Mouse (Mus musculus) heart, embryonic 13.5 days (tissue): ENCODE results near the gene Cdk16. TPM values are rescaled to one million over a fixed set of nuclear protein-coding genes. Genes with fewer than 3 reads are reported as not detected.

Source experiments
- ATAC-seq: fragments of 200-750 bp; cut with Nextera tagmentation; 2 replicates; pipeline ENCODE4 v1.8.0; 2017; ENCODE audit warnings: moderate TSS enrichment; ENCODE audit not compliant: insufficient number of reproducible peaks, low FRiP score, low TSS enrichment; ENCODE audit errors: extremely low read depth
- H3K27ac ChIP-seq: fragments of 300-500 bp; sonication (generic); replicated peaks from 2 replicates; pipeline ENCODE4 v1.5.1; 2015; ENCODE audit warnings: moderate library complexity, mild to moderate bottlenecking, inconsistent platforms
- H3K27me3 ChIP-seq: fragments of 300-500 bp; sonication (generic); replicated peaks from 2 replicates; pipeline ENCODE4 v1.6.1; 2015; ENCODE audit warnings: mild to moderate bottlenecking, inconsistent platforms
- H3K36me3 ChIP-seq: fragments of 300-500 bp; sonication (generic); 2 replicates; pipeline ENCODE4 v1.6.1; 2015; ENCODE audit warnings: mild to moderate bottlenecking, inconsistent platforms
- H3K4me1 ChIP-seq: fragments of 300-500 bp; sonication (generic); 2 replicates; pipeline ENCODE4 v1.6.1; 2015; ENCODE audit warnings: inconsistent platforms
- H3K4me2 ChIP-seq: fragments of 300-500 bp; sonication (generic); 2 replicates; pipeline ENCODE4 v1.6.1; 2015; ENCODE audit warnings: inconsistent platforms, mild to moderate bottlenecking, moderate library complexity
- H3K4me3 ChIP-seq: fragments of 300-500 bp; sonication (generic); 2 replicates; pipeline ENCODE4 v1.5.1; 2015; ENCODE audit warnings: moderate library complexity, mild to moderate bottlenecking, inconsistent platforms
- H3K9ac ChIP-seq: fragments of 300-500 bp; sonication (generic); 2 replicates; pipeline ENCODE4 v1.6.1; 2015; ENCODE audit warnings: inconsistent platforms, mild to moderate bottlenecking, moderate library complexity
- H3K9me3 ChIP-seq: fragments of 300-500 bp; sonication (generic); 2 replicates; pipeline ENCODE4 v1.6.1; 2016; ENCODE audit warnings: inconsistent platforms
- WGBS: fragments of 180-500 bp; shearing (Covaris S2); methylation state at CpG from one replicate; pipeline ENCODE4 v1.1.7; 2015; ENCODE audit warnings: mixed read lengths; 5-methylcytosine and 5-hydroxymethylcytosine counted together
- polyA plus RNA-seq: library from polyadenylated mRNA; unstranded; fragments of >200 nt; fragmentation: Nextera tagmentation; extraction: Ambion mirVana; gene quantifications from 2 replicates; pipeline ENCODE4 v1.2.1, GENCODE M21; 2015

Cdk16 gene
- polyA plus RNA-seq: 99.7 and 107 TPM in 2 replicates

DNA sequence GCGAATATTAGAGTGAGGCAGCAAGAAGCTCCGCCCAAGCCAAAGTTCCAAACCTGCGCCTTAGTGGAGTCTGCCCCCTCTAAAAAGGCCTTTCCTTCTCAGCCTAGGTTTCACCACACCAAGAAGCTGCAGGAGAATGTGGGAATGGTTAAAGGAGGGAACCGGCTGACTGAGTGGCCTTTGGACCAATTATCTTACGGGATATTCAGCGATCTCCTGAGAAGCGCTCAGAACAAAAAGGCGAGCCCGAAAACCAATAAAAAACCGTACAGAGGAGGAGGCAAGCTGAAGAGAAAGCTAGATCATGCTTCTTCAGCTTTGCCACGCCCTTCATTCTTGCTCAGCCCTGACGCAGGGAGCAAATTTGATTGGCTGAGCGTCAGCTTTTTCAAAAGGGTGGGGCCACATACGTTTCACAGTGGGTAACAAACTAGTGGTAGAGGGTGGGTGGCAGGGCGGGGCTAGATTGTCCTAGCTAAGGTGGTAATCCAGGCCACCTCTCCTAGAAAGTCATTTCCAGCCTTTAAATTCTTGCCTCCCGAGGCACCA lies at the start of gene Cdk16:
Gene Cdk16, plus strand, starts transcription at position 436 of the 549 bp plus-strand sequence.
- Histone ChIP-seq H3K4me1 (peaks cover 29% of the 10 kb centered on the region), H3K27me3 (no peaks in the 10 kb centered on the region), H3K36me3 (peaks cover 11% of the 10 kb centered on the region), H3K9me3 (no peaks in the 10 kb centered on the region), H3K9ac (peak within 1 kb of the TSS; percentile 96), H3K27ac (peak within 1 kb of the TSS; percentile 99), H3K4me2 (peak within 1 kb of the TSS; percentile 80), H3K4me3 (peak within 1 kb of the TSS; percentile 75)
- ATAC-seq: peak; percentile 82
- 12% methylated on average over 16 of the region's 16 CpGs for WGBS

GRCm38 (mm10) chrX:20638141-20638540 lies 49.6 kb upstream of the Cdk16 start:
- peaks cover 80% of the 10 kb centered on the region for H3K36me3 ChIP-seq
- WGBS: 80% methylated on average over 2 of the region's 2 CpGs

DNA sequence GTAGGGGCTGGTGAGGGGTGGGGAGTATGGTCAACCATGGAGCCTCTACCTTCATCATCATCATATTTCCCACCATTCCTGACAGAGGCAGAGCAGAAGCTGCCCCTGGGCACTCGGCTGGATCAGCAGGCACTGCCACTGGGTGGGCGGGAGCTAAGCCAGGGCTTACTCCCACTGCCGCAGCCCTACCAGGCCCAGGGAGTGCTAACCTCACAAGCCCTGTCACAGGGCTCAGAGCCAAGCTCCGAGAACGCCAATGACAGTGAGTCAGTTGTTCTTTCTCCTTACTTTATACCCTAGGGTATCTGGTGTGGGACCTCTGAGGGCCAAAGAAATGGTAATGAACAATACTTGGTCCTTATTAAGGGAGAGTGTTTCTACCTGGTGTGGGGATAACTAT lies 43.0 kb upstream of the Cdk16 start:
- no peaks in the 10 kb centered on the region for H3K4me1 ChIP-seq
- peaks cover 90% of the 10 kb centered on the region for H3K36me3 ChIP-seq
- H3K9ac ChIP-seq: no peak overlapping the region
- no peak for ATAC-seq
- no peaks in the 10 kb centered on the region for H3K27me3 ChIP-seq
- H3K4me2 ChIP-seq: no peak overlapping the region
- no peaks in the 10 kb centered on the region for H3K9me3 ChIP-seq
- no peak overlapping the region for H3K27ac ChIP-seq
- 73% methylated on average over 5 of the region's 5 CpGs for WGBS
- H3K4me3 ChIP-seq: no peak overlapping the region

More at GRCm38 (mm10) chrX:20638141-20638540, 49.6 kb upstream of the Cdk16 start:
- no peak overlapping the region for H3K4me2 ChIP-seq
- H3K4me1 ChIP-seq: peaks cover 5% of the 10 kb centered on the region; the same call in 1 of the 2 replicates
- no peak for ATAC-seq
- H3K9ac ChIP-seq: no peak overlapping the region
- H3K4me3 ChIP-seq: no peak overlapping the region
- H3K9me3 ChIP-seq: no peaks in the 10 kb centered on the region
- no peak overlapping the region for H3K27ac ChIP-seq
- H3K27me3 ChIP-seq: no peaks in the 10 kb centered on the region

DNA sequence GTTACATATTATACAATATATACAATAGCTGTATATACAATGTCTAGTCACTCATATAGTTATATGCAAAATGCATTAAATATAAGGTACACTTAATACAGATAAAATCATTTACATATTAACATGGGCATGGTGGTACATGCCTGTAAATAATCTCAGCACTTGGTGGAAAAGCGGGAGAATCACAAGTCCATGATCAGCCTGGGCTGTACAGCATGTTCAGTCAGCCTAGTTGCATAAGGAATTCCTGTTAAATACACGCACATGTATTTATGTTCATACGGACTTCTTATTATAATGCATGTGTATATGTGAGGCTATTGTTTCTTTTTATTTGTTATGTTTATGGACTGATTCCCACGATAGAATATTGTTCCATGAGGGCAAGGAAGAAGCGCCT lies 30.2 kb upstream of the Cdk16 start:
- H3K36me3 ChIP-seq: no peaks in the 10 kb centered on the region
- peak overlapping the region; percentile 83 for H3K4me2 ChIP-seq
- no peaks in the 10 kb centered on the region for H3K4me1 ChIP-seq
- no peaks in the 10 kb centered on the region for H3K27me3 ChIP-seq
- 0 out of 2 replicates have a peak overlapping the region, but pooled peaks have one; percentile 52 for H3K9ac ChIP-seq
- no peaks in the 10 kb centered on the region for H3K9me3 ChIP-seq
- peak overlapping the region; percentile 56 for H3K4me3 ChIP-seq
- no peak for ATAC-seq
- 19% methylated on average over 5 of the region's 5 CpGs for WGBS
- no peak overlapping the region for H3K27ac ChIP-seq

- Histone ChIP-seq H3K4me2 (peak within 1 kb of the TSS; percentile 83), H3K9me3 (no peaks in the 10 kb centered on the region), H3K27ac (peak within 1 kb of the TSS; percentile 55), H3K9ac (peak within 1 kb of the TSS; percentile 80), H3K36me3 (no peaks in the 10 kb centered on the region), H3K4me3 (peak within 1 kb of the TSS; percentile 56), H3K4me1 (no peaks in the 10 kb centered on the region), H3K27me3 (no peaks in the 10 kb centered on the region)
- peak; percentile 74 for ATAC-seq
- WGBS: 8% methylated on average over 27 of the region's 27 CpGs
Measured at GRCm38 (mm10) chrX:20658026-20658652, 29.6 kb upstream of the Cdk16 start, which contains the start of gene Uba1. Gene Uba1 (plus strand): TSS chrX:20658326.

DNA sequence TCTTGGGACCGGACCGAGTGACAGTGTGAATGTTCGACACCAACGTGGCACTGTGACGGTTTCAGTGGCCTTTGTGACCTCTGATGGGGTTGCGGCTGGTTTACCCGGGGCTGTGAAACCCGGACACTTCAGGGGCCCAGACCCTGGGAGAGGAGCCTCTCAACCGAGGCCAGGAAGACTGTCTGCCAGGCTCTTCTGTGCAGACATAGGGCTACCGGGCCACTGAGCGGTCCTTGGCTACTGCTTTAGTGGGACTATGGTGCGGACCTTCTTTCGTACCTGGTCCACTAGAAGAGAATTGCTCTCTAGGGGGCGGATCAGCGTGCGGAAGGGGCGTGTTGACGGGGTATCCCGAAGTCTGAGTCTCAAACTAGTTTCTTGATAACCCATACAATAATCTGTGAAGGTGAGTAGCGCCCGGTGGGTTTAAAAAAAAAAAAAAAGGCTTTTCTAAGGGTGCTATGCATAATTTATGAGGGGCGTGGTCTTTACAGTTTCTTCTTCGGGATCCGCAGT lies 28.8 kb upstream of the Cdk16 start:
- Histone ChIP-seq H3K27me3 (no peaks in the 10 kb centered on the region), H3K9ac (peak overlapping the region; percentile 80), H3K9me3 (no peaks in the 10 kb centered on the region), H3K4me3 (peak overlapping the region; percentile 56), H3K27ac (peak overlapping the region; percentile 55; the same call in 1 of the 2 replicates), H3K36me3 (no peaks in the 10 kb centered on the region), H3K4me1 (peaks cover 2% of the 10 kb centered on the region), H3K4me2 (peak overlapping the region; percentile 83)
- WGBS: 22% methylated on average over 24 of the region's 24 CpGs
- ATAC-seq: no peak

- whole genome bisulfite sequencing: 23% methylated on average over 5 of the region's 5 CpGs
- H3K4me3 ChIP-seq: peak overlapping the region; percentile 71
Measured at GRCm38 (mm10) chrX:20662317-20662715, 25.4 kb upstream of the Cdk16 start.

GRCm38 (mm10) chrX:20662716-20663443 lies 24.9 kb upstream of the Cdk16 start:
- Histone ChIP-seq H3K36me3 (peaks cover 22% of the 10 kb centered on the region), H3K4me3 (peak overlapping the region; percentile 71), H3K4me1 (peaks cover 26% of the 10 kb centered on the region), H3K27me3 (no peaks in the 10 kb centered on the region), H3K9ac (peak overlapping the region; percentile 86), H3K27ac (peak overlapping the region; percentile 84), H3K9me3 (no peaks in the 10 kb centered on the region), H3K4me2 (peak overlapping the region; percentile 75)
- 9% methylated on average over 28 of the region's 28 CpGs for WGBS
- peak; percentile 73 for ATAC-seq

More at GRCm38 (mm10) chrX:20662317-20662715, 25.4 kb upstream of the Cdk16 start:
- Histone ChIP-seq H3K4me2 (no peak overlapping the region), H3K36me3 (peaks cover 17% of the 10 kb centered on the region), H3K9ac (no peak overlapping the region), H3K9me3 (no peaks in the 10 kb centered on the region), H3K27me3 (no peaks in the 10 kb centered on the region), H3K4me1 (peaks cover 26% of the 10 kb centered on the region), H3K27ac (no peak overlapping the region)
- ATAC-seq: no peak

GRCm38 (mm10) chrX:20663444-20663790 lies 24.3 kb upstream of the Cdk16 start:
- Histone ChIP-seq H3K4me2 (peak overlapping the region; percentile 75), H3K9ac (peak overlapping the region; percentile 86), H3K4me3 (peak overlapping the region; percentile 71), H3K27ac (peak overlapping the region; percentile 84), H3K27me3 (no peaks in the 10 kb centered on the region), H3K36me3 (peaks cover 28% of the 10 kb centered on the region), H3K9me3 (no peaks in the 10 kb centered on the region), H3K4me1 (peaks cover 26% of the 10 kb centered on the region)
- ATAC-seq: peak; percentile 3; the same call in 1 of the 2 replicates
- whole genome bisulfite sequencing: 11% methylated on average over 9 of the region's 9 CpGs

DNA sequence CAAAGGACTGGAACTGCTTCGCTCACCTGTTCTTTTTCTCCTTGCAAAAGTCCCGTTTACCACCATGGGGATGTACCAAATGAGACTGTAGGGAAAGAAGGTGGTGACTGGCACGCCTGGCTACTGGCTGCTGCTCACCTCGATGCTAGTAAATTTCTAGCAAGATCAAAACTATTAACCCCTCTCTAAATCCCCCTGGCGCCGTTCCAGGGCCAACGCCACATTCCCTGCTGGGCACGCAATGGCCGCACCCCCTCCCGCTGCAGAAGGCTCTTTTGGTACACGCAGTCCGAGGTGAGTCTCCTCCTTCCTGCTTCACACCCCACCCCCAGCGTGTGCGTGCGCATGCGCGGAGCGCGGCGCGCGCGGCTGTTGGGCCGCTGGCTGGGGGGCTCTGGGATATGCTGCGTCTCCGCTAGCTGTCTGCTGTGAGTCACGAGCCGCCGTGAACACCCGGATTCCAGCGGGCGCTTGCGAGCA lies 354 bp downstream of the Cdk16 start:
- H3K4me1 ChIP-seq: peaks cover 29% of the 10 kb centered on the region
- peak overlapping the region; percentile 99 for H3K27ac ChIP-seq
- no peaks in the 10 kb centered on the region for H3K27me3 ChIP-seq
- H3K36me3 ChIP-seq: peaks cover 11% of the 10 kb centered on the region
- H3K4me2 ChIP-seq: peak overlapping the region; percentile 80
- no peaks in the 10 kb centered on the region for H3K9me3 ChIP-seq
- ATAC-seq: peak; percentile 90
- peak overlapping the region; percentile 96 for H3K9ac ChIP-seq
- peak overlapping the region; percentile 75 for H3K4me3 ChIP-seq
- 7% methylated on average over 18 of the region's 33 CpGs for WGBS

DNA sequence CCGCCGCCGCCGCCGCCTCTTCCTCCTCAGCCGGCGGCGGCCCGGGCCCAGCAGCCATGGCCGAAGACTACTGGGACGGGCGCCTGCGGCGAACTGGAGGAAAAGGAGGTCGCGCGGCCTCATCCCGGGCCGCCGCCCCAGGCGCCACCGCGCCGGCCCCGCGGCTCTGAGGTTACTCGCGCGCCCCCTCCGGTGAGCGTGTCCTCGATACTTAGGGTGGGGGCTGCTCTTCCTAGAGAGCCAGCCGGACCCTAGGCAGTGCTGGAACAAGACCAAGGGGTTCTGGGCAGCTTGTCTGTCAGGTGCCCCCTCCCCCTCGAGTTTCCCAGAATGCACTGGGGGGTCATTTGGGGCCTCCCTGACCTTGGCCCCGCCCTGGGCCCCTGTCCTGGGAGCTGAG lies 861 bp downstream of the Cdk16 start:
- ATAC-seq: peak; percentile 61
- 6% methylated on average over 3 of the region's 35 CpGs for WGBS

More for the DNA sequence above, 861 bp downstream of the Cdk16 start:
- no peaks in the 10 kb centered on the region for H3K27me3 ChIP-seq
- no peaks in the 10 kb centered on the region for H3K9me3 ChIP-seq
- H3K4me1 ChIP-seq: peaks cover 29% of the 10 kb centered on the region
- H3K9ac ChIP-seq: peak overlapping the region; percentile 96
- H3K27ac ChIP-seq: peak overlapping the region; percentile 99
- H3K36me3 ChIP-seq: peaks cover 14% of the 10 kb centered on the region
- peak overlapping the region; percentile 75 for H3K4me3 ChIP-seq
- H3K4me2 ChIP-seq: peak overlapping the region; percentile 80
